Mouse (Mus musculus) stomach, embryonic 14.5 days (tissue): Measurements from ENCODE around the gene Ptrhd1. TPM values are rescaled to one million over a fixed set of nuclear protein-coding genes. Genes with fewer than 3 reads are reported as not detected.
"Not testable (repeated sequence)": the region's sequence is repeated elsewhere in the genome, so short reads cannot be mapped to it uniquely, and the experiment has no call there.

ENCODE experiments used
- ATAC-seq: fragments of 200-750 bp; cut with Nextera tagmentation; 2 replicates; pipeline ENCODE4 v1.8.0; 2017; ENCODE audit warnings: low read depth, moderate TSS enrichment; ENCODE audit not compliant: insufficient number of reproducible peaks, insufficient read depth, low FRiP score
- H3K27ac ChIP-seq: fragments of 300-500 bp; sonication (generic); 2 replicates; pipeline ENCODE4 v1.5.1; 2014; ENCODE audit warnings: mild to moderate bottlenecking, low read length, moderate library complexity, mixed read lengths
- H3K27me3 ChIP-seq: fragments of 300-500 bp; sonication (generic); 2 replicates; pipeline ENCODE4 v1.6.1; 2014; ENCODE audit warnings: low read length, control low read depth, mixed read lengths; ENCODE audit not compliant: control insufficient read depth, insufficient read depth
- H3K36me3 ChIP-seq: fragments of 300-500 bp; sonication (generic); 2 replicates; pipeline ENCODE4 v1.6.1; 2014; ENCODE audit warnings: mild to moderate bottlenecking, control low read depth, low read length, moderate library complexity, mixed read lengths; ENCODE audit not compliant: control insufficient read depth, insufficient read depth
- H3K4me1 ChIP-seq: fragments of 300-500 bp; sonication (generic); 2 replicates; pipeline ENCODE4 v1.6.1; 2014; ENCODE audit warnings: low read length, control low read depth, mixed read lengths; ENCODE audit not compliant: control insufficient read depth, insufficient read depth
- H3K4me2 ChIP-seq: fragments of 300-500 bp; sonication (generic); replicated peaks from 2 replicates; pipeline ENCODE4 v1.6.1; 2014; ENCODE audit warnings: low read depth, low read length, control low read depth
- H3K4me3 ChIP-seq: fragments of 300-500 bp; sonication (generic); 2 replicates; pipeline ENCODE4 v1.5.1; 2014; ENCODE audit warnings: low read depth, low read length, control low read depth
- H3K9ac ChIP-seq: fragments of 300-500 bp; sonication (generic); replicated peaks from 2 replicates; pipeline ENCODE4 v1.6.1; 2014; ENCODE audit warnings: low read depth, mild to moderate bottlenecking, control low read depth, low read length, moderate library complexity, mixed read lengths
- H3K9me3 ChIP-seq: fragments of 300-500 bp; sonication (generic); 2 replicates; pipeline ENCODE4 v1.6.1; 2016; ENCODE audit warnings: low read depth, low read length, control low read depth; ENCODE audit not compliant: control insufficient read depth
- WGBS: fragments of 180-500 bp; shearing (Covaris S2); extraction: QIAGEN DNeasy Blood & Tissue Kit; methylation state at CpG from one replicate; pipeline ENCODE4 v1.1.7; 2014; 5-methylcytosine and 5-hydroxymethylcytosine counted together
- polyA plus RNA-seq: library from polyadenylated mRNA; unstranded; fragments of >200 nt; fragmentation: Nextera tagmentation; extraction: Ambion mirVana; gene quantifications from 2 replicates; pipeline ENCODE4 v1.2.1, GENCODE M21; 2014

Gene Ptrhd1
- polyA plus RNA-seq, 1 experiment from 2014 or later = 5.7 TPM

GRCm38 (mm10) chr12:4212908-4213307 is 20.9 kb upstream of the Ptrhd1 start:
- Histone ChIP-seq H3K4me1 (no peaks in the 10 kb centered on the region), H3K27ac (no peak overlapping the region), H3K9ac (no peak overlapping the region), H3K4me3 (no peak overlapping the region), H3K4me2 (no peak overlapping the region), H3K9me3 (no peaks in the 10 kb centered on the region), H3K27me3 (no peaks in the 10 kb centered on the region), H3K36me3 (peaks cover 47% of the 10 kb centered on the region)
- WGBS = 76% methylated on average over 8 of the region's 8 CpGs
- no peak for ATAC-seq

GRCm38 (mm10) chr12:4230156-4230555 is 3.7 kb upstream of the Ptrhd1 start:
- WGBS = 93% methylated on average over 7 of the region's 7 CpGs
- H3K9ac ChIP-seq = no peak overlapping the region
- H3K4me1 ChIP-seq = peaks cover 10% of the 10 kb centered on the region; the same call in 1 of the 2 replicates
- H3K4me3 ChIP-seq = no peak overlapping the region
- no peak overlapping the region for H3K27ac ChIP-seq
- H3K27me3 ChIP-seq = no peaks in the 10 kb centered on the region
- peaks cover 16% of the 10 kb centered on the region for H3K36me3 ChIP-seq
- ATAC-seq = no peak
- H3K9me3 ChIP-seq = no peaks in the 10 kb centered on the region
- H3K4me2 ChIP-seq = no peak overlapping the region

- no peak overlapping the region for H3K27ac ChIP-seq
- H3K4me2 ChIP-seq = peak overlapping the region; percentile 53
- H3K4me3 ChIP-seq = peak overlapping the region; percentile 76
- H3K4me1 ChIP-seq = peaks cover 10% of the 10 kb centered on the region; the same call in 1 of the 2 replicates
- H3K9me3 ChIP-seq = no peaks in the 10 kb centered on the region
- H3K9ac ChIP-seq = peak overlapping the region; percentile 50; the same call in 1 of the 2 replicates
- H3K27me3 ChIP-seq = no peaks in the 10 kb centered on the region
- peaks cover 7% of the 10 kb centered on the region; the same call in 1 of the 2 replicates for H3K36me3 ChIP-seq
- WGBS = 32% methylated on average over 4 of the region's 4 CpGs
- ATAC-seq = no peak
These were observed 1.1 kb upstream of the Ptrhd1 start for GRCm38 (mm10) chr12:4232777-4233176.

GRCm38 (mm10) chr12:4237481-4237880 is 3.7 kb downstream of the Ptrhd1 start:
- Histone ChIP-seq H3K36me3 (no peaks in the 10 kb centered on the region), H3K4me1 (peaks cover 5% of the 10 kb centered on the region; the same call in 1 of the 2 replicates), H3K9ac (no peak overlapping the region), H3K4me3 (no peak overlapping the region), H3K27me3 (no peaks in the 10 kb centered on the region), H3K9me3 (no peaks in the 10 kb centered on the region), H3K27ac (no peak overlapping the region), H3K4me2 (no peak overlapping the region)
- 91% methylated on average over 15 of the region's 15 CpGs for WGBS
- ATAC-seq = no peak

GRCm38 (mm10) chr12:4240281-4240680 is 6.5 kb downstream of the Ptrhd1 start:
- H3K9me3 ChIP-seq, H3K36me3 ChIP-seq, H3K4me1 ChIP-seq, H3K4me2 ChIP-seq, H3K27ac ChIP-seq, H3K4me3 ChIP-seq, H3K9ac ChIP-seq, H3K27me3 ChIP-seq, ATAC-seq: not testable (repeated sequence)
- WGBS = 69% methylated on average over 8 of the region's 8 CpGs

GRCm38 (mm10) chr12:4243805-4244204 is 10.0 kb downstream of the Ptrhd1 start:
- no peaks in the 10 kb centered on the region for H3K27me3 ChIP-seq
- no peak overlapping the region for H3K27ac ChIP-seq
- H3K4me3 ChIP-seq = no peak overlapping the region
- WGBS = 90% methylated on average over 2 of the region's 2 CpGs
- no peak overlapping the region for H3K4me2 ChIP-seq
- H3K4me1 ChIP-seq = no peaks in the 10 kb centered on the region
- H3K9ac ChIP-seq = no peak overlapping the region
- no peak for ATAC-seq
- H3K9me3 ChIP-seq = no peaks in the 10 kb centered on the region
- peaks cover 4% of the 10 kb centered on the region; the same call in 1 of the 2 replicates for H3K36me3 ChIP-seq

GRCm38 (mm10) chr12:4245742-4246141 is 11.9 kb downstream of the Ptrhd1 start:
- Histone ChIP-seq H3K9ac (no peak overlapping the region), H3K27me3 (no peaks in the 10 kb centered on the region), H3K4me1 (no peaks in the 10 kb centered on the region), H3K27ac (no peak overlapping the region), H3K9me3 (no peaks in the 10 kb centered on the region), H3K4me3 (no peak overlapping the region), H3K4me2 (no peak overlapping the region), H3K36me3 (peaks cover 4% of the 10 kb centered on the region; the same call in 1 of the 2 replicates)
- no peak for ATAC-seq
- 73% methylated on average over 10 of the region's 10 CpGs for WGBS

GRCm38 (mm10) chr12:4249786-4250185 is 16.0 kb downstream of the Ptrhd1 start:
- WGBS = 81% methylated on average over 6 of the region's 6 CpGs
- ATAC-seq = no peak

More at GRCm38 (mm10) chr12:4249786-4250185, 16.0 kb downstream of the Ptrhd1 start:
- peaks cover 4% of the 10 kb centered on the region; the same call in 1 of the 2 replicates for H3K36me3 ChIP-seq
- H3K9ac ChIP-seq = no peak overlapping the region
- no peaks in the 10 kb centered on the region for H3K4me1 ChIP-seq
- H3K27me3 ChIP-seq = no peaks in the 10 kb centered on the region
- no peaks in the 10 kb centered on the region for H3K9me3 ChIP-seq
- no peak overlapping the region for H3K4me3 ChIP-seq
- no peak overlapping the region for H3K27ac ChIP-seq
- no peak overlapping the region for H3K4me2 ChIP-seq
